Mouse (Mus musculus) adrenal gland, postnatal 10 days (tissue): ENCODE results near the gene Apobec3. TPM values are rescaled to one million over a fixed set of nuclear protein-coding genes. Genes with fewer than 3 reads are reported as not detected.
A peak's percentile ranks its signal among the peaks of the same experiment; 100 is the strongest.
"Not testable (repeated sequence)": the region's sequence is repeated elsewhere in the genome, so short reads cannot be mapped to it uniquely, and the experiment has no call there.

Experiments used
- DNase-seq: peaks from one replicate; pipeline ENCODE4 v3.0.0; 2021; ENCODE audit warnings: mixed read lengths
- total RNA-seq, 2 experiments: library from RNA; stranded (reverse); gene quantifications; 2 replicates each; pipeline ENCODE4 v1.2.3; 2021

Apobec3 gene
- total RNA-seq, 2 experiments from 2014 or later = 16.0 to 30.6 TPM

GRCm38 (mm10) chr15:79895221-79896079 is 4.0 kb downstream of the Apobec3 start:
- not testable (repeated sequence) for DNase-seq

GRCm38 (mm10) chr15:79896080-79896725 is 4.7 kb downstream of the Apobec3 start:
- DNase-seq = no peak

GRCm38 (mm10) chr15:79898988-79899387 is 7.5 kb downstream of the Apobec3 start:
- no peak for DNase-seq

- DNase-seq = no peak
These were observed 8.5 kb downstream of the Apobec3 start for GRCm38 (mm10) chr15:79899828-79900510.

- DNase-seq = no peak
These were observed 9.3 kb downstream of the Apobec3 start for GRCm38 (mm10) chr15:79900751-79901150.

- DNase-seq = no peak
These were observed 9.9 kb downstream of the Apobec3 start for GRCm38 (mm10) chr15:79901399-79901798.

- not testable (repeated sequence) for DNase-seq
These were observed 11.6 kb downstream of the Apobec3 start for GRCm38 (mm10) chr15:79903081-79903480.

GRCm38 (mm10) chr15:79903963-79904362 is 12.5 kb downstream of the Apobec3 start:
- DNase-seq = no peak

GRCm38 (mm10) chr15:79904678-79905077 is 13.2 kb downstream of the Apobec3 start:
- DNase-seq = not testable (repeated sequence)

- no peak for DNase-seq
These were observed 13.8 kb downstream of the Apobec3 start for GRCm38 (mm10) chr15:79905211-79905610.

- DNase-seq = no peak
These were observed 15.4 kb downstream of the Apobec3 start for GRCm38 (mm10) chr15:79906855-79907254.

GRCm38 (mm10) chr15:79909006-79909405 is 17.5 kb downstream of the Apobec3 start:
- not testable (repeated sequence) for DNase-seq

GRCm38 (mm10) chr15:79910812-79911211 is 19.4 kb downstream of the Apobec3 start:
- DNase-seq = not testable (repeated sequence)

GRCm38 (mm10) chr15:79911339-79911738 is 19.9 kb downstream of the Apobec3 start:
- no peak for DNase-seq

- no peak for DNase-seq
These were observed 22.4 kb downstream of the Apobec3 start for GRCm38 (mm10) chr15:79913761-79914346.

- DNase-seq = no peak
These were observed 22.9 kb downstream of the Apobec3 start for GRCm38 (mm10) chr15:79914357-79914756.

- no peak for DNase-seq
These were observed 24.7 kb downstream of the Apobec3 start for GRCm38 (mm10) chr15:79916150-79916549.

GRCm38 (mm10) chr15:79917111-79917720 is 25.8 kb downstream of the Apobec3 start:
- no peak for DNase-seq

- DNase-seq = no peak
These were observed 27.0 kb downstream of the Apobec3 start for GRCm38 (mm10) chr15:79918485-79918884.

- no peak for DNase-seq
These were observed 28.3 kb downstream of the Apobec3 start for GRCm38 (mm10) chr15:79919787-79920186.

GRCm38 (mm10) chr15:79926856-79927416 is 35.5 kb downstream of the Apobec3 start:
- DNase-seq = peak; percentile 10
